Mouse (Mus musculus): Measurements from ENCODE around the gene Nup98.

Nup98 gene

DNA sequence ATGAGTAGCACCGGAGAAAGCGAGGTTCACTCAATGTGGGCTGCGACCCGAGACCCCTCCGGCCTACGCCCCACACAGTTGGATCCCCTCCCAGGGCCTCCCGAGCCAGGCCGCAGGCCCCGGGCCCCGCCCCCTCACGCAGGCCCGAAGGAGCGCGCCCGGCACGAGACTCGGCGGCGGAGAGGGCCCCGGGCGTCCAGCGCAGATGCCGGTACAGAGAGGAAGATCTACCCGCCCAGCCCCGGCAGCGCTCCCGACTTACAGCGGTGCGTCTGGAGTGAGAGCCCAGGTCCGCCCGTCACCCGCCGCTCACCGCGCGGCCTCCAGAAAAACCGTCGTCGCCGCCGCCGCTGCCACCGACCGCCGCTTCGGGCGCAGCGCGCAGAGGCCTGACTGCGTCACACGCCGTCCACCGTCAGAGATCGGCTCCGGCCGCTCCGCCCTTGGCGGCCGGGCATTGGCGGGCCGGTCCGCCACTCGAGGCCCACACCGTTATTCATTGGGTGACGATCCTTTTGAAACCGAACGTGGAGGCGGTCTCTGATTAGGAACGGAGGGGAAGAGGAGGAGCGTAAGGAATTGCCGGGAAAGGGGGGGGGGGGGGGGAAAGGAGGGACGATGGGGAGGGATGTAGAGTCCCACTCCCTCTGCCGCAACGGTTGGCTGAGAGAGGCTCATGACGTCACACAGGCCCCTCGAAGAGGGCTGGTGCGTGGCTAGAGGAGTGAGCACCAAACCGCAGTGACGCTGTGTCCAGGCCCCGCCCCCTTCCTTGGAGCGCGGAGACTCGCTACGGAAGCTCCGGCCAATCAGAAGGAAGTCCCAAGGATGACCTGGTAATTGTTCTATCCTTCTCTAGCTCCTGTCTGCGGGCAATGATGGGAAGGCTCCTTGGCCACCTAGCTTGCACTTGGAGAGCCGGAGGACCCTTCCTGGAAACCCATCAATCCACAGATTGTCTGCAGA, at the start of gene Nup98, which contains the start of gene Pgap2:
Gene Nup98 (minus strand): TSS at position 421 of the 966 bp plus-strand sequence.
Gene Pgap2 (plus strand): TSS at position 453 of the 966 bp plus-strand sequence.
- DNase-seq (ENCODE audit: low read depth), result peak; percentile 97

DNA sequence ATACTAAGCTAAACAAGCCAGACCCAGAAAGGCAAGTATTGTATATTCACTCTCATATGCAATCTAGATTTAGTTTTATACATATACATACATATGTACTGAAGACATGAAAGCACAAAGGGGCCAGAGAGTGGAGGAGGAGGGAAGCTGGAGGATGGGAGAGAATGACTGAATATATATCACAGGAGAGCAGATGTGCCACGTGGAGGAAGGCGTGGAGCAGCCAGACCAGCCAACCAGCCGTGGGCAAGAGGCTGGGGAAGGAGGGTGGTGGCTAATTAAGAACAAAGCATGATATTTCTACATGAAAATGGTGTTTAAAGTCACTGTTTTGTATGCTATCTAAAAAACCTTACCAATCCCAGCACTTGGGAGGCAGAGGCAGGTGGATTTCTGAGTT, 48.8 kb upstream of the Nup98 start:
- DNase-seq (ENCODE audit: low read depth), result no peak

DNA sequence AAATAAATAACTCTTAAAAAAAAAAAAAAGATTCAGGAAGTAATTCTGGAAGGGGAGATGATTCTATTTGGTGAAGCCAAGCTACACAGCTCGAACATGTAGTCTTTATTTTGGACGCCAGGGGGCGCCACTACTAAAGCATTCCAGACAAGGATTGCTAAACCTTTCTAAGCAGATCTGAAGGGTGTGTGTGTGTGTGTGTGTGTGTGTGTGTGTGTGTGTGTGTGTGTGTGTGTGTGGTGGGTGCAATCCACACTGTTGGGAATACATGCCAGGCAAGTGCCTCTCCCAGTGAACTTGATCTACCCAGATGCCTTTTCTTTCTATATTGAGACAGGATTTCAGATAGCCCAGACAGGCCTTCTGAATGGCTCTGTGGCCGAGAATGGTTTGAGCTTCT, 48.2 kb upstream of the Nup98 start:
- peak; percentile 49 for DNase-seq (ENCODE audit: low read depth)

DNA sequence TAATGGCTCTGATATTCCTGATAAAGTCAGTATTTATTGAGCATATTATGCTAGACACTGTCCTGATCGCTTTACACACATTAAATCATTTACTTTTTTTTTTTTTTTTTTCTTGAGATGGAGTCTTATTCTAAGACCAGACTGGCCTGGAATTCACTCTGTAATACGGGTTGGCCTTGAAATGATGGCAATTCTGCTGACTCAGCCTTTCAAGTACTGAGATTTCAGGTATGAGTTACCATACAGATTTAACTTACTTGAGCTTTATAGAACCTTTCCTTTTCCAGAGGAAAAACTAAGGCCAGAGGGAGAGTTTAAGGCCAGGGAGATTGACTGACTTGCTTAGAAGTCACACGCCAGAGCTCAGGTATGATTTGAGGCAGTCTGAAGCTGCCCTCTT, 46.7 kb upstream of the Nup98 start:
- DNase-seq (ENCODE audit: low read depth), result no peak

DNA sequence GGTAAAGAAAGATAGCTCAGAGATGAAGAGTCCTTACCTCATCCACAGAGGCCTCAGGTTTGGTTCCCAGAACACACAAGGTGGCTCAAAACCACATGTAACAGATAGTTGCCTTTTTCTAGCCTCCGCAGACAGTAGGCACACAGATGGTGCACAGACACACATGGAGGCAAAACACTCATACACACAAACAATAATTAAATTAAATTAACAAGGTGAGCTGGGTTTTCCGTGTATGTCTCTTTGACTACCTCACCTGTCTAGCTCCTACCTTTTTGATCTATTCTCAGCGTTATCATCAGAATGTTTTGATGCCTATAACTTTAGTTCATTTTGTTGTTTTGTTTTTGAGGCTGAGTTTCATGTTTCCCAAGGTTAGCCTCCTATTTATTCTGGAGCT, 46.0 kb upstream of the Nup98 start, which contains the start of gene Rhog:
Gene Rhog (minus strand): TSS at position 101 of the 400 bp plus-strand sequence.
- no peak for DNase-seq (ENCODE audit: low read depth)

DNA sequence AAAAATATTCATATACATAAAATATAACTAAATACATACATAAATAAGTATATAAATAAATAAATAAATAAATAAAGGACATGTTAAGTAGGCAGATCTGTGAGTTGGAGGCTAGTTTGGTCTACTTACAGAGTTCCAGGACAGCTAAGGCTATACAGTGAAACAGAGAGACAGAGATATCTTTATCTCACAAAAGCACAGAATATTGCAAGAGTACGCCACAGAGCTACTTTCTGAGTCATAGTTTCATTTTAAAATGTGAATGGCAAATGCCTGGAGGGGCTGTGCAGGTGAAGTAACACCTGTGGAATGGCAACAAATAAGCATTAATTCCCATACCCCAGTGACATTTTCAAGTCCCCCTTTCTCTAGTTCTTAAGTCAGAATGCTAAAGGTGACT, 43.7 kb upstream of the Nup98 start:
- no peak for DNase-seq (ENCODE audit: low read depth)

DNA sequence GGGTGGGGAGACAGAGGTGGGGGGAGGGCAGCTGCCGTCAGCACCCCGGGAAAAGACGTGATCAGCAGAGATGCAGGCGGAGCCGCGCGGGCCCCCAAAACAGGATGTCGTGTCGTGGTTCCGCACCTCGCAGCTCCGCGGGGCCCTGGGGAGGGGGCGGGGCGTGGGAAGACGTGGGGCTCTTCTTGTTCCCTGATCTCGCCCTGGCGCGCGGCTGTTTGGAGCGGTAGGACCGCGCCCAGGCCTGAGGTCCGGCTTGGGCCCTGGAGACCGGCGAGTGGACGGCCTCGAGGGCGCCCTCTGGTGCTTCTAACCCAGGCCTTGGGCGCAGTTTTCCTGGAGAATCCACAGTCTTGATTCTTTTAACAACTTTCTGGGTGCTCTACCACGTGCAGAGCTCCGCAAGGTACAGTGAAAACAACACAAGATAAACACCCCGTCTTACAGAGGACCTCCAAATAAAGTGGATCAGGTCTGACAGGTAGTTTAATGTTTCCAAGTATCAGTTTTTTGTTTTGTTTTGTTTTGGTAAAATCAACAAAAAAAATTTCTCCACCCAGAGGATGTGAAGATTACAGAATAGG, 40.7 kb upstream of the Nup98 start:
- DNase-seq (ENCODE audit: low read depth), result peak; percentile 69

DNA sequence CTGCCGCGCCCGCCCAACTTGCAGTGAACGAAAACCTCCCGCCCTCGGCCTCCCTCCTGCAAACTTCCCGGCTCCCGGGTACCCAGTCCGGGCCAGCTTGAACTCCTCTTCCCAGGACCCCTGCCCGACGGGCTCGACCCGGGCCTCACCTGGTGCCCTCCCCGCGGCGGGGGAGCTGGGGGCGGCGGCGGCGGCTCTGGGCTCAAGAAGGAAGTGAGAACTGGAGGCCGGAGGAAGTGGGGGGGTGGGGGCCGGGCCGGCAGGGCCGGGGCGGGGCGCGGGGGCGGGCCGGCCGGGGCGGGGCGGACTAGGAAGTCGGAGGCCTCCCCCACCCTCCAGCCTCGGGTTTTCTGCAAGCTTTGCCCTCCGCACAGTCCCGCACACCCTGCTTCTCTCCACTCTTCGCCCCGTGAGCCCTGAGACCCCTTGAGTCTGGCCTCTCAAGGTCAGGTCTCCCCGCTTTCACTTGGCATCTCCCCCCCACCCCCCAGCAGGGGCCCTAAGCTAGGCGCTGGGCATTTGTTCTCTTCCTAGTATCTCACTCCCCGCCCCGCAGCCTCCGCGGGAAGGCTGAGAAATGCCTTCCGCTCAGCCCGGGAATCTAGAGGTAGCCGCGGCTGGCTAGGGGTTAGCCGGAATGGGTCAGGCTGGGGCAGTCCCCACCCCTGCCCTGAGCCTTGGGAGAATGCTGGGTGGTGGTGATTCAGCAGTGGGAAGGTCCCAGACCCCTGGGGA, 40.1 kb upstream of the Nup98 start:
- DNase-seq (ENCODE audit: low read depth), result peak; percentile 59

DNA sequence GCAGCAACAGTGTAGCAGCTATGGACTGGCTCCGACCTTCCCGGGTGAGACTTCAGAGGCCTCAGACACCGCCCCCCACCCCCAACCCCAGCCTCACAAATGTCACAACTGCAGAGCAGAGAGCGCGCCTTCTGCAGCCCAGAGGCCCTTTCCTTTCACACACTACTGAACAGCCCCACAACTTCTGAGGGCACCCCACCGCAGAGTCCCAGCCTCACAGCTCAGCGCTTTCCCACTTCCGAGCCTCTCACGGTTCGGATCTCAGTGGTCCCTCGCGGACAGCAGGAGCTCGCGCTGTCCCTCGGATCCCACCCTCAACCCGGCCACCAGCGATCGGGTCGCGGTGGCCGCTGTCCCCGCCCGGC, 39.5 kb upstream of the Nup98 start:
- DNase-seq (ENCODE audit: low read depth), result no peak

DNA sequence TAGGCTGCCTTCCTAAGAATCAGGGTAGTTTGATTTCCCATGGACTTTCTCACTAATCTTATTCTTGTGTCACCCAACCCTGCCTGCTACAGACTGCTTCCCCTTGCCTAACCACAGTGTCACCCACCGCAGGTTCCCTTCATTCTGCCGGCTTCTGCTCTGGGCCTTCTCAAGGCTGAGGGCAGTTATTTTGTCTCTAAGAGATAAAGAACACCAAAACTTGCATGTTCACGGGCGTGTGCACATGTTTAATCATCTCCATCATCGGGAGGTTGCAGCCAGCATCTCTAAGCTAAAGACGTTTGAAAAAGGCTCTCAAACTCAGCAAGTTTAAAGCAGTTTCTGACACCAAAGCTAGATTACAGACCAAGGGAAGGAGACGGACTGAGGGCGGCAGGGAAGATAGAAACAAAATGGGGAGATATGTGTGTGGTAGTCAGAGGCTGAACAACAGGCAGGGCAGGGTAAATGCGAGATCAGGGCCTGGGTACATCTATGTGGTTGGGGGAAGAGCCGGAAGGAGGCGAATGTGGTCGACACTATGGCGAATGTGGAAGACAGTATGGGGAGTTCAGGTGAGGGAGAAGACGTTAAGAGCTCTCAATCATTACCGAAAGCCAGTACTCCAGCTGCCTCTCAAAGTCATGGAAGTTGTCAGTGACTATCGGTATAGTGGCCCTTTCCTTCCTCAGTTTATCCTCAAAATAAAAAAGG, 38.9 kb upstream of the Nup98 start:
- DNase-seq (ENCODE audit: low read depth), result no peak

DNA sequence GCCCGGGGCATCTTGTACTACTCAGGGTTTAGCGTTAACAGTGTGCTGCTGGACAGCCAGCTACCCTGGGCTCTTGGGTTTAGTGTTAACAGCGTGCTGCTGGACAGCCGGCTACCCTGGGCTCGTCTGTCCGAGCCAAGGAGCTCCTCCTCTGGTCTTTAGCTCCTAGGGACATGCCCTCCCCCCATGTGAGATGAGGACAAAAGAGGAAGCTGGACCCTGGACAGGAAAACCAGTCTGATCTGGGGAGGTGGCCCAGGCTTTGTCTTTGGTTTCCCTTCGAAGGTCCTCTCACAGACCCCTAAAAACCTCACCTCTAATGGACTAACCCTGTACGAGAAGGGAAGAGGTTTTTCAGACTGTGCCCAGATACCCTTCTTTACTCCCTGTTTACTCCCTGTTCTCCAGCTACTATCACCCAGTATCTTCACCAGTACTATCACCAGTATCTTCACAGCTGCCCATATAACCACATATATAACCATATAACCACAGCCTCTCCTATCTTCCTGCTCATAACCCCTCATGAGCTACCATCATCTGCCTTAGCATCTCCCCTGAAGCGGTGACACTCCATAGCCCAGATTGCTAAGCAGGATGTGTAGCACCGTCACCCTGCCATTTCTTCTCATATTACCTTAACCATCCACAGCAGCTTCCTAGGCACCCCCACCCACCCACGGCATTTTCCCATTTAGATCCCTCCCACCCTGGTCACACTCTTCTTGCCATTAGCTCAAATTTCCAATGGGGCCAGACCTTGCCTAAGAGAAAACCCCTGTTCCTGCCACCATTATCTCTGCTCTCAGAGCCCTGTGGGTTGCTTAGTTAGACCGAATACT, 37.2 kb upstream of the Nup98 start:
- DNase-seq (ENCODE audit: low read depth), result no peak

DNA sequence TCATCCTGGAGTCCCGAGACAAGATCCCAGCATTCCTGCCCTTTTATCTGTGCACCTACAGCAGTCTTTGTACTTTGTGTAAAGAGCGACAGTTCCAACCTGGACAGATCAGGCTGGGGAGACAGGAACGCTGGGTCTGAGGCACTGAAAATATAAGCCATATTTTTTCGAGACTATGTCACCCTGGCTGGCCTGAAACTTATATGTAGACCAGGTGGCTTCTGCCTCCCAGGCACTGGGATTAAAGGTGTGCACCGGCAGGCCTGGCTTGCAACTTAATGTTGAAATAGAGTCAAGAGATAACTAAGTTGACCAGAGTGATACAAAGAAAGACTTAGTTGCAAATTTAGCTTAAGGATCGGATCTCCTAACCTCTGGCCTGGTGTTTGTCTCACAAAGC, 36.3 kb upstream of the Nup98 start:
- no peak for DNase-seq (ENCODE audit: low read depth)

DNA sequence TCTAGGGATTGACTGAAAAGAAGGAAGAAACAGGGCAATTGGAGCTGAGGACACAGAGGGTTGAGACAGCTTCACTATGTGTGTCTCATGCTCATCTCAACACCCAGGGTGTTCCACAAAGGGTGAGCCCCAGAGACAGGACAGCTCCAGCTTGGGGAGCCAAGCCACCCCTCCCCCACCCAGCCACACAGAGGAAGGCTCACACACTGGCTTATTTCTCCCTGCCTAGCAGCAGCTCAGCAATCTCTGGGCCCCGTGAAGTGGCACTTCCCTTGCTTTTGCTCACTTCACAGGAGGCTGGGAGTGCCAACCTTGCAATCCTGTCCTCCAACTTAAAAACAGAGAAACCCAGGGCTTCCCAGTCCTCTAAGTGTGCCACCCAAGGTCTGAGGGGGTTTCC, 35.8 kb upstream of the Nup98 start:
- no peak for DNase-seq (ENCODE audit: low read depth)

DNA sequence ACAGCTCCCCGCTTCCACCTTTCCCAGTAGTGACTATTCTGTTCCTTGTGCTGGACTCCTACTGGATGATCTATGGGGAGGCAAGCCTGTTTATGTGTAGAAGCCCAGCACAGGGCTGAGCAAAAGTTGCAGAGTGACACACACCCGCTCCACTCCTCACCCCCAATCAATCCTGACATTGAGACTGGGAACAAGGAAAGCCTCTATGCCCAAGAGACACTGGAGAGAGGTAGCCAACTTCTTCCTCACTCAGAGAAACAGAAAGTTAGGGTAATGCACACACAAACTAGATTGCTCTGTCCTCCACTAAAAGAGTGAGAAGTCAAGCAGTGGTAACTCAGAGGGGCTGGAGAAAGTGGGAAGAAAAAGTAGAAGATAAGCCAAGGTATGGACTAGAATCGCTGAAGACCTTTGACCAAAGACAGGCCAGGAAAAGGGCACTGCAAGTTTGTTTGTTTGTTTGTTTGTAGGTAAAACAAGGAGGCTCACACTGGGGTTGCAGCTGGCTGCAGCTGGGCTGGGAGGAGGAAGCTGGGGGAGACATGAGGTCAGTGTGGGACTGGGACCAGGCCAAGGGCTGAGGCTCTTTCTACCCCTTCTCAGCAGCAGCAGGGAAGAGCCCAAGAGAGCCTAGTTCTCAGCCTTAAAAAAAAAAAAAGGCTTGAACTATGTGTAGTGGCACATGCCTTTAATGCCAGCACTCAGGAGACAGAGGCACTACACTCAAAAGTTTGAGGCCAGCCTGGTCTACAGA, 35.0 kb upstream of the Nup98 start:
- no peak for DNase-seq (ENCODE audit: low read depth)

DNA sequence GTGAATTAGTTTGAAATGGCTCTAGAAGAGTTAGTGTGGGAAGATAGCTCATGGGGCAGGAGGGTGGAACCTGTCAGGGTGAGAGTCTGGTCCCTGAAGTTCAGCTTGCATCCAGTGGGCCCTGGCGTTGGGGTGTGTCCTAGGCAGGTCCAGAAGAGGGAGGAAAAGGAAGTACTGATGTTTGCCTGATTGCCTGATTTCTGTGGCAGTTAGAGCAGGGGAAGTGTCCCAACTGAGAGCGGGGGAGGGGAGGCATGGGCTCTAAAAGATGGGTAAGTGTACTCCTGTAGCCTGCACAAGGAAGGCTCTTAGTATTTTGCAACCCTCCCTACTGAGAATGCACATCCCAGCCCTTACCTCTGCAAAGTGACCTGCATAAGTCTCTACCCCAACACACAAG, 33.9 kb upstream of the Nup98 start:
- no peak for DNase-seq (ENCODE audit: low read depth)

DNA sequence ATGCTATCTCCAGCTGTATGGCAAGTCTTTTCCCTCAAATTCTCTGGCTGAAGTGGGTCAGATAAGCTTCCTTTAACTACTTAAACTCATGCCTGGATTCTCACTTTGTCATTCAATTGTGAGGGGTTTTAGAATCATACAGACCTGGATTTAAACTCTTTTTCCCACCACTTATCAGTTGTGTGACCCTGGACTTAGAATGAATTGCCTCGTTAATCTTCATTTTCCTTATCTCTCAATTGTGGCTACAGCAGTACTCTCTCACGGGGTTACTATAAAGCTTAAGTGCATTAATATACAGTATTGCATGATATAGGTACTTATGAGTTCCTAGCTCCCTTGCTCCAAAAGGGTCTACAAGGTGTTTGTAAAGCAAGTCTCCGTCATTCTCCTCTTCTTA, 32.9 kb upstream of the Nup98 start:
- no peak for DNase-seq (ENCODE audit: low read depth)

DNA sequence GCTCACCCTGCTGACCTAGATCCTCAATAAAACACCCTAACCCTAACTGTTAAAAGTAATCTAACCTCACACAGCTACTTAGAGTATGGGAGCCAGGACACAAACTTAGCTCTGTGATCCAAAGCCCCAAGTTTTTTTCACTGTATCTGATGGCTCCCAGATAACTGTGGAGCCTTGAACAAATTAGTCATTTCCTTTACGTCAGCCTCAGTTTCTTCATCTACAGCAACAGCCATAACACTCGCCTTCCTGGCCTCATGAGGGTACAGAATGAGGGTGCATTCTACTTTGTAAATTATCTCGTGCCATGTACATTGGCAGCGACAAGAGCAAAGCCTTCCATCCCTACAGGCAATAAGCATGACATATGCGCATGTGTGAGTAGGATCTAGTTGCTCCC, 32.4 kb upstream of the Nup98 start:
- no peak for DNase-seq (ENCODE audit: low read depth)

DNA sequence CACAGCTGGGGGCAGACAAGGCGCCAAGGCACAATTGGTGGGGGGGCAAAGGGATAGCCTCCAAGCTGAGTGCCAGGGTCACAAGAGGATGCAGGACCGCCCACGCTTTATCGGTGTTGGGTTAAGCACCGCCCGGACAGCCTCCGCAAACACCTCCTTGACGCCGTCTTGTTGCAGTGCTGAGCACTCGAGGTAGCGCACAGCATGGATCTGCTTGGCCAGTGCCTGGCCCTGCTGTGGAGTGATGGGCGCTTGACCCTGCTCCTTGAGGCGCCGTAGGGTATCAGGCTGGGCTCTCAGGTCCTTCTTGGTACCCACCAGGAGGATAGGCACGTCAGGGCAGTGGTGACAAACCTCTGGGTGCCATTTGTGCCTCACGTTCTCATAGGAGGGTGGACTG, 29.6 kb upstream of the Nup98 start:
- no peak for DNase-seq (ENCODE audit: low read depth)

DNA sequence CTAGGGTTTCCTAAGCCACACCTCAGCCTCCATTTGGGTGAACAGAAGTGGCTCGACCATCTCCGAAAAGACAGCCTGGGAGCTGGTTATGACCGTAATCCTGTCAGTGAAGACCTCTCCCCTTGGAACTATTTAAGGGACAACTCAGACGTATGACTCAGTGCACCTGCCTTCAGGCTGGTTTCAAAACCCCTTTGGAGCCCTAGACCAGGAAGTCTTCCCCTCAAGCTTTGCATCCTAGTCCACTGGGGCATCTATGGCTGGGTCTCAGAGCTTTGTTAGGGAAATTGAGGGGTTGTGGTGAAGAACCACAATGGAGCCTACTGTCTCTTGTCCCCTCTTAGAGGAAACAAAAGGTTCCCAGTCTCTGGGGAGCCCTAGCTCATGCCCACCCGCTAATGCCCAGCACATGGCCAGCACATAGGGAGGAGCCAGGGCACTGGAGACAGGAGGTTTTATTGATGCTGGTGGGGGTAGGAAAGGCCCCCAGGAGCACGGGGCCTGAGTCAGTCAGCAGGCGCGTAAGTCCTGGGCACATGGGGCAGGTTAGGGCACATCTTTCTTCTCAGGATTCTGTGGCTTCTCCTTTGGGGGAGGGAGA, 28.8 kb upstream of the Nup98 start:
- DNase-seq (ENCODE audit: low read depth), result no peak

DNA sequence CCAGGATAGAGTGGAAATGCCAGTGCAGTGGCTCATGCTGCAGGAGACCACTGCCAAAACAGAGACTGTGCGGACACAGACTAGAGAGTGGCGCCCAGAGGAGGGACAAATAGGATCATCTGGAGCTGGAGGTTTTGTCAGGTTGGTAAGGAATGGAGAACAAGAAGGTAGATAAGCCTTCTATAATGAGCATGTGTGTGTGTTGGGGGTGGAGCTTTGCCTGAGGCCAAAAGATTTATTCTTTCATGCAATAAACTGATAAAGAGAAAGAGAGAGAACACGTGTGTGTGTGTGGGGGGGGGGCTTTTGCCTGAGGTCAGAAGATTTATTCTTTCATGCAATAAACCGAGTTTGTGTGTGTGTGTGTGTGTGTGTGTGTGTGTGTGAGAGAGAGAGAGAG, 23.1 kb upstream of the Nup98 start:
- no peak for DNase-seq (ENCODE audit: low read depth)
